Mouse (Mus musculus): ENCODE results near the gene 9630041A04Rik.

9630041A04Rik gene

DNA sequence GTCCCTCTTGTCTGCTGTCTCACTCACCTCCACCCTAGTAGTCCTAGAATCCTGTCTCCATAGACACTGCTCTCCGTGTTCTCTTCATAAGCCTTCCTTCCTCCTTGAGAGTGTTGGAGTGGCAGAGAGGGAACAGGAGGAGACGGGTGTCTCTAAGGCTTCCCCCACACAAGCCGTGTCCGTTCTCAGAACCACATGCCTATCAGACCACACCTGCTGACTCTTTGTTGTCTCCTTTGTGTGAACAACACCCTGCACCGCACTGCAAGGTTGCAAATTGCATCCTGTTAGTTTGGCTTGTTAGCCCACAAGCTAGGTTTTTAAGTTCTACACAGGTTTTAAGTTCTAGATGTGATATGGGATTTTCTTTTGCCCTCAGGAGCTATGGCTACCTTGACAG lies 57.7 kb downstream of the 9630041A04Rik start:
- no peak for DNase-seq (ENCODE audit: low read depth, low spot score)

DNA sequence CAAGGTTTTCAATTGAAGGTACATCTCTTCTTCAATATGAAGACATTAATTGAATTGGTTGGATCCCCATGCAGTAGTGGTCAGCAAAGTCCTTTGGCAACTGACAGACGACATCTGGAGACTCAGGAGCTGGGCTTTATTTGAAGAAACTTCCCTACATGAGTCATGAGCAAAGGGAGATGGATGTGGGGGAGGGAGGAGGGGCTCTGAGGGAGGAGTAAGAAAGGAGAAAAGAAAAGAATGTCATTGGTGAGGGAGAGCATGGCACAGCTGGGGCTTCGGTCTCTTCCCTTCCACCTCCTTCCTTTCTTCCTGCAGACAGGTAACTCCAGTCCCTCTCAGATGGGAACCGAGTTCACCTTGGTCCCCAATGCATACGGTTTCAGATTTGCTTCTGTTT lies 61.2 kb downstream of the 9630041A04Rik start:
- no peak for DNase-seq (ENCODE audit: low read depth, low spot score)

DNA sequence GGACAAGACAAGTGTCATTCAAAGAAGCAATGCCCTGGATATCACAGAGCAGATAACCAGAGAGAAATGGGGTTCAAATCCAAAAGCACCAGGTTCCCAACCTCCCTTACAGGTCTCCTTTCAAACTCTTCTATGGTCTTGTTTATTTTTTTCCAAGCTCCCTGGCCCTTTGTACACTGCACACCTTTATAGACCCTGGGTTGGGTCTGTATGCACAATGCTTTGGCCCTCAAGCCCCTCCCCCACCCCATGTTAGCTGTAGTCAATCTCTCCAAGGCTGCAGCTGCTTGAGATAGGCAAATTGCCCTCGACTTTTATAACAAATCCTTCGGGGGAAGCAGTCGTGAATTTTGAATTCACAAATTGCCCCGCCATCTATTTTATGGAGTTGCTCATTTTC lies 63.2 kb downstream of the 9630041A04Rik start:
- DNase-seq (ENCODE audit: low read depth, low spot score), result no peak

DNA sequence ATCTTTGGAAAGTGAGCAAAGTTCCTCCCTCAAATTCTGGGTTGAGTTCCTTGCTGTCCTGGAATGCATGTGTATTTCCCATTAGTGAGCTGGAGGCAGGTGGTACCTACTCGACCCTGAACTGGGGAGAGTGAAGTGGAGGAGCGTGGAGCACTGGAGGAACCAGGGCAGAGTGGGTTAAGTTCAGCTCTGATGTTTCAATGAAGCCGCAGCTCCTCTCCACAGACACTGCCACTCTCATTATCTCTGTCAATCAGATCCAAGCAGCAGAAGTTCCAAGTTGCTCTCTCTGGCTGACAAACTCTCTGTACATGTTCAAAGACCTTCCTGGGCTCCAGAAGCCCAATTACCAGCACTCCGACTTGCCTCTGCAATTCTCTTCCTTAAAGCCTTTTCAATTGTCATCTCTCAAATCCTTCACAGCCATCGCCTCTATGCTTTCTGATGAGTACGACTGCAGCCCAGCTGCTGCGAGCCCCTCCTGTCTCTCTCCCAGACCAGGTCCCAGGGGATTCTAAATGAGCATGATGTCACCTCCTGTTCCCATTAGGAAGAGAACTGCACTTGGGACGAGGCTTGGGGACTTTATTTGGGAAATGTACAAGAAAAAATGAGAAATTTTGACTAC lies 72.4 kb downstream of the 9630041A04Rik start:
- no peak for DNase-seq (ENCODE audit: low read depth, low spot score)

DNA sequence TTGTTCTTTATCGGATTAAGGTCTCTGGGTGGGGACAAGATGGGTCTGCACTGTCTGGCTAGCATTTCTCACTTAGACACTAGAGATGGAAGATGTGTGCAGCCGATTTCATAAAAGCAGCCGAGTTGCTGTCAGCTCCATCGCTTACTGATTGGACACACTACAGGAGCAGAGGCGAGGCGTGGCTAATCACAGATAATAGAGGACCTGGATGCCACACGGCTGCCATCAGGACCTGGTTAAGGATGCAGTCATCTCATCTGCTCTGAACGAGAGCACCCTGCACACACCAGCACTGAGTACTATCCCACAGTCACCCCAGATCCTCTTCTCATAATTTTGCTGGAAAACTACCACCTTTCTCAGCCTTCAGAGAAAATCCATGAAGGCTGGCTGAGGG lies 73.2 kb downstream of the 9630041A04Rik start:
- no peak for DNase-seq (ENCODE audit: low read depth, low spot score)

DNA sequence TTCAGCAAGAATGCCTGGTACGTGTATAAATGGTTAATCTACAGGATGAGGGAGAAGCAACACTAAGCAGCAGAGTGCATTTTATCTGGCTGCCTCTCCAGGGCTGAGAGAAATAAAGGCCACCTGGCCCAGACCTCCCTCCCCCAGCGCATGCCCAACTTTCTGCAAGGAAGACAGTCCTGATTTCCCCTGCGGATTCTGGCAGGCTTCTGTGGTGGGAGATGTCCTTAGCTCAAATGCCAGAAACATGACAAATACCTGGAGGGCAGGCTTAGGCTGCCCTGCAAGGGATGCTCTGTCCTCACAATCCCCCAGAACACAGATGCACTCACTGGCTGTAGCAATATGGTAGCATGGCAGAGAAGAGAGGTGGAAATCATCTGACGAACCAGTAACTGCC lies 76.4 kb downstream of the 9630041A04Rik start:
- DNase-seq (ENCODE audit: low read depth, low spot score), result no peak

DNA sequence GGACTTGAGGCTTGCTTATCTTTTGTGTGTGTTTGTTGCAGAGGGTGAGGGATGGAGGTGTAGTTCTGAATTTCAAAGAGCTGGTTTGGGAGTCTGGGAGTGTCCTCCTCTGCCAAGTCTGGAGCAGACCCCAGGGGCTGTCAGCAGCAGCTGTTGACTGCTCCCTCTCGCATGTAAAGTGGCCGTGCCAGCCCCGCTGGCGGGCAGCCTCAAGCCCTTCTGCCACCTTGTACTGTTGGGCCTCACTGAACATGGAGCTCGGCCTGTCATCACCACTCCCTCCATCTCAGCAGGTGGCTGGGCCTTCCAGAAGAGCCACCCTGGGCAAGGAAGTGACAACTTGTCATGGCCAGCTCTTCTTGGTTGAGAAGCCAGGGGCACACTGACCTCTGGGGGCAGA lies 77.4 kb downstream of the 9630041A04Rik start:
- DNase-seq (ENCODE audit: low read depth, low spot score), result no peak

DNA sequence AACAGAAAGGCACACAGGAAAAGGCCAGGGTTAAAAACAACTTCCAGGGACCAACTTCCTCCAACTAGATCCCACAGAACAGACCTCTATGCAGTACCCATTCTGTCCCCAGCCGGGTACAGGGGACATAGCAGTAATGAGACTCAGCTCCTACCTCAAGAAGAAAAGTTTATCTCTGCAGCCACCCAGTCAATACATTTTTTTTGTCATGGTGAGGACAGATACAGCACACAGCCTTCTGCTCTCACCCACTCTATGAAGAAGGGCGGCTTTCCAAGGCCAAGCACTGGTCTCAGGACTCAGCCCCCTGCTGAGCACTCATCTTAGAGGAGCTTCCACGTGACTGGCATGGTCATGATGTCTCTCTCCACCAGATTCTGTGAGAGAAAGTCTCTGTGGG lies 78.5 kb downstream of the 9630041A04Rik start:
- no peak for DNase-seq (ENCODE audit: low read depth, low spot score)

DNA sequence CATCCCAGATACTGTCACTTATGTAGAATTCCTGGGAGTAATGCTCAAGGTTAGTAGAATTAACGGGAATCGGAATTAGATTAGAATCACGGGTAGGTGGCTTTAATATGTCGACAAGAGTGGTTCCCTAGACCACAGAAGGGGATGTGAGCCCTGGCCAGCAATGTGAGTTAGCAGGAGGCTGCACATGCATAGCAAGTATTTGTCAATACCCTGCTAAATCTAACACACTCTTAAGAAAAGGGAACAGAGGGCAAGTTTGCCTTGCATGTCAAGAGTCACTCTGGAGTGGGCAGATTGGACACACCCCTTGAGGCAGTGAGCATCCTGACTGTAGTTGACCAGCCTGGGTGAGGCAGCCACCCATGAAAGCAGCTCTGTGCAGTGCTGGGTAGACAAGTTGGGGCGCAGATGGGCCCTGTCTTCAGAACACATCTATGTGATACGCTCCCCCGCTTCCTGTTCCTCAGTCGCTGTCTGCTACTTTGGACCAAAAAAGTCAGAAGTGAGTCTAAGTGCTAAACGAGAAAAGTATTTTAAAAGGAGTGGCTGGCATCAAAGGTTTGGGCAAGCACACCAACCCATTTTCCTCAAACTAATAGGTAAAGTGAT lies 80.5 kb downstream of the 9630041A04Rik start:
- no peak for DNase-seq (ENCODE audit: low read depth, low spot score)

DNA sequence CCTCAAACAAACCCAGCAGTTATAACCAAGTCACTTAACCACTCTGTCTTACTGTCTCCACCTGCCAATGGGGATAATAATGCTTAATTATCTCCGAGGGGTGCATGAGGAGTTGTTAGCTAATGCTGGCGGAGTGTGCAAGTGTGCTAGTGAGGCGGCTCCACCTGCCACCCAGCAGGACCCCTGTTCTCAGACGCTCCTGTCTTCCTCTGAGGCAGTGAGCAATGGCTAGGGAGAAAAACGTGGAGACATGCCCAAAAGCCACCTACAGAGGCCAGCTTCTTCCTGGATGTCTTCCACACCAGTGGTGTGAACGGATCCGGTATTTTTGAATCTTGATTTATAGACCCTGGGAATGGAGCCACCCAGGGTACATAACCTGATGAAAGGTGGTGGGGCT lies 83.7 kb downstream of the 9630041A04Rik start:
- DNase-seq (ENCODE audit: low read depth, low spot score), result no peak

DNA sequence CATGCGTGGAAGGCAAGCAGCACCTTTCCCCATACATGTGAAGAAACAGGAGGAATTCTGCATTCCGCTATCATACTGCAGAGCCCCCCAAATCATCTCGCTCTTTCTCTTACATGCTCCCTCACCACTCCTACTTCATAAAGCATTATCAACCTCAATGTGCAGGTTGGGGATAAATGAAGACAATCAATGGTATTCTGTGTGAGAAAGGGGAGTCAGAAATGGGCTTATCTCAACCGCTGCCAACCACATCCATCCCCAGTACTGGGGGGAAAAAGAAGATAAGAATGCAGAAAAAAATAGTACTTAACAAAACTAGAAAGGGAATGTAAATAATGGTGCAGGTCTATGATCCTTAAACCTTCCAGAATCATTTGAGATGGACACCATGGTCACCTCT lies 84.2 kb downstream of the 9630041A04Rik start:
- no peak for DNase-seq (ENCODE audit: low read depth, low spot score)

DNA sequence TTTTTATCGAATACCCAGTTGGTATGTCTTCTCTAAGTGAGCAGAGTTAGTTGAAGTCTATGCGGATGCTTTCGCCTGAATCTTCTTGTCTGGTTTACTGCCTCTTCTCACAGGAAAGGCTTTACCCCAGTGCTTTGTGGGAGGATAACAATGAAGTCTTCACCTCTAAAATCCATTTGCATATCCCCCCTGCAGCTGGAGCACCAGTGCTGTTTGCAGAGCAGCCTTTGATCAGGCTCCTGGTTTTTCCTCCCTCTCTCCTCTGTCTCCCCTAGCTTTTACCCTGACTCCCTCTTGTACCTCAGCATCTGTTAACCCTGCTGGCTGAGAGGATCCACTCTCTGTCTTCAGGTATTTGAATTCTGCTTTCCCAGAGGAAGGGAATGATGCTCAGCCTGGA lies 88.5 kb downstream of the 9630041A04Rik start:
- DNase-seq (ENCODE audit: low read depth, low spot score), result no peak

DNA sequence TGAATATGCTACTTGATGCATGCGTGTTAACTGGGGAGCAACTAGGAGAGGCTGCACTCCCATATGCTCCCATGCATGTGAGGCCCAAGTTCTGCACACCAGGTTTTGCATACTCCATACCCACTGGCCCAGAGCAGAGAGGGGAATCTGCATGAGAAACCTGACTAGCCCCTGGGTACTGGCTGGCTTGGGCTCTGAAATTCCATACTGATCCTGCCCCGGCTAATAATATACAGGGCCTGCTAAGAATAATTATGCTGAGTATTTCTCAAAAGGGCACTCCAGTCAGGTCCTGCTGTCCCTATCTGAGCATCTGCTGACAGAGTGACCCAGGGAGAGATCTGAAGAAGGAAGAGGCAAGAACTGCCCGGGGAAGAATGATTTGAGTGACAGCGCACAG lies 92.9 kb downstream of the 9630041A04Rik start:
- no peak for DNase-seq (ENCODE audit: low read depth, low spot score)

DNA sequence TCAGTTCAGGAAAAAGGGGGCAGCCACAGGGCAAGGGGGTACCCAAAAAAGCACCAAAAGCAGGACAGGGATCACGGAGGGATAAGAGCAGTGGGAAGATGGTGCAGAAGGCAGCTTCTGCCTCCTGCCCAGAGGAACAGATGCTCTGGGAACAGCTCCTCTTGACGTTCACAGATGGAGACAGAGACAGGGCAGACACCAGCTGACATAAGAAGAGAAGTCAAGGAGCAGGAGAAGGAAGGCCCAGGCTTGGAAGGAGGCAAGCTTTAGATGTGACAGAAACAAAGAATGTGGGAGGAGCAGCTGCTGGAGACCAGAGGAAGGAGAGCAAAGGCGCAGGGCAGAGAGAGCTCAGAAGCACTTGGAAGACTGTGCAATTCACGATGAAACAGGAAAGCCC lies 94.6 kb downstream of the 9630041A04Rik start:
- DNase-seq (ENCODE audit: low read depth, low spot score), result no peak

DNA sequence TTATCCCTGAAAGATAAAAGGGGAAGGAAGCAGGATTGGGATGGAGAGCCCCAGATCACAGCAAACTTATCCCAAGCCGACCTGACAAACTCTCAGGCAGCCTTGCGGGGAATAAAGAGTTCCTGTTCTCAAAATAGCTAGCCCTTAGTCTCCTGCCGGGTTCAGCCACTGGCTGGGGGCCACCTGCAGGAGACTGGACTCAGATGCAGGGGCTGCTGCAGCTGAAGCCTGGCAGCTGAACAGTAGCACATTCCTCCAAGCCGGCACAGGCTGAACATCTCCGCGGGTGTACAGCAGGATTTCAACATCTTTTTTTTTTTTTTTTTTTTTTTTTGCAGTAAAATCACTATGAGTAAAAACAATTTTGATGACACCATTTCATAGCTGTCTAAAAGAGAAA lies 110.2 kb downstream of the 9630041A04Rik start:
- no peak for DNase-seq (ENCODE audit: low read depth, low spot score)

DNA sequence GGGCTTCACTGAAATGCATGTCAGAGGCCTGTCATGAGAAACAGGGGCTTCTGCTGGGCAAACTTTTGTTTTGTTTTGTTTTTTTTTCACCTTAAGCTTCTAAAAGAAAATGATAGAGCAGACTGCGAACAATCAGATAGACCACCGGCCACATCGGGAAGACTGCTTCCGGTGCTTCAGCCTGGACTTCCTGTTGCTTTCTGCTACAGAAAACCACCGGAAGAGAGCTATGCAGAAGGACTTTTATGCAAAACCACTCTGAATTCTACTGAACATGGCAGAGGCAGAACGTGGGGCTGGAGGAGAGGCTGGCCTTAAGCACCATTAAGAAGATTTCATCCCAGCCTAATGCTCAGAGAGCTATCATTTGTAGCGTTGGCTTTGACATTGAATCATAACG lies 110.7 kb downstream of the 9630041A04Rik start:
- no peak for DNase-seq (ENCODE audit: low read depth, low spot score)

DNA sequence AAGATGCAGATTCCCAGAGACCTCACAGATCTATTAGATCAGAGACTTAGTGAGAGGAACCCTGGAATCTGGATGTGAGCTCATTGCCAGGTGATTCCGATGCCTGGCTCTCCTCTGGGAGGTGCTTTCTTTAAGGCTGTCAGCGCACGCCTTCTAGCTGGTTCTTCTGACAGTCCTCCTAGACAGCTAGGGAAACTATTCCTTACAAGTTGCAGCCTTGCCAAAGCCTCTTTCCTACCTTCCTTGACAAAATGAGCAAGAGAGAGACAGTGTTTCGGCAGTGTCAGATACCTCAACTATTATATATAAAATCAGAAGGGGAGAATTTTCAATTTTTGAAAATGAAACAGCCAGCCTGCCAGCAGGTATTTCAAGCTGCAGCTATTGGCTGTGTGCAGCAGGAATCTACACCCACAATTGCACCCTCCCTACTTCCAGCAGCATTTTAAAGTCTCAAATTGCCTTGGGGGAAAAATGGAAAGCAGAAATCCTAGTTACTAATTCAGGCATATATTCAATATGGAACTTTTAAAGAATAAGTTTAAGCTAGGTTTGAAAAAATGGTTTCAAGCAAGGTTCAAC lies 115.3 kb downstream of the 9630041A04Rik start:
- DNase-seq (ENCODE audit: low read depth, low spot score), result peak; percentile 53

DNA sequence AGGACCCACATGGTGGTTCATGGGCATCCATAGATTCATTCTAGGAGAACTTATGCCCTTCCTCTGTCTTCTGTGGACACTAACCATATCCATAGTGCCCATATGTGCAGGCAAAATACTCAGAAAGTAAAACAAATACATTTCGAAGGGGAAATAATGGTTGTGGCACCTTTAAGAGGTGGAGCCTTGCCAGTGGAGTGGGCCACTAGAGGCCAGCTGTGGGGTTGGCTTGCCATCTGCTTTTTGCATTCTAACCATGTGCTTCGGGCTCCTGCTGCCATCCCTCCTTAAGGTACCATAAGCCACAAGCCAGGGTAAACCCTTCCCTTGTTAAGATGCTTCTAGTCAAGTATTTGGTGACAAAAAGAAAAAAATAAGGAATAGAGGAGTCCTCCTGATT lies 119.5 kb downstream of the 9630041A04Rik start:
- no peak for DNase-seq (ENCODE audit: low read depth, low spot score)

DNA sequence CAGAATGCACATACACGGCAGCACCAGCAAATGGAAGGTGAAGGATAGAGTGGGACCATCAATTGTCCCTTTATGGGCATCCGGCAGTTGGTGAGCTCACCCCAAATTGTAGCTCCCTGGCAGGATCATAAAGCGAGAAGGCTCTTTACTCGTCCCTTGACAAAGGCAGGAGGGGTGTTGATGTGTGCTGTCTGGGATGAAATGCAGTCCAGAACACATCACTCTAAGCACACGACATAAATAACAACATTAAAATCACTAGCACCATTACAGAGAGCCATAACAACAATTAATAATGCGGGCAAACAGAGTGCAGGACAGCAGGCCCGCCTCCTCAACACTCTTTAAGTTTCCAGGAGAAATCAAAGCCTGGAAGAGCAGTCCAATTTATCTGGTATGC lies 120.7 kb downstream of the 9630041A04Rik start:
- no peak for DNase-seq (ENCODE audit: low read depth, low spot score)

DNA sequence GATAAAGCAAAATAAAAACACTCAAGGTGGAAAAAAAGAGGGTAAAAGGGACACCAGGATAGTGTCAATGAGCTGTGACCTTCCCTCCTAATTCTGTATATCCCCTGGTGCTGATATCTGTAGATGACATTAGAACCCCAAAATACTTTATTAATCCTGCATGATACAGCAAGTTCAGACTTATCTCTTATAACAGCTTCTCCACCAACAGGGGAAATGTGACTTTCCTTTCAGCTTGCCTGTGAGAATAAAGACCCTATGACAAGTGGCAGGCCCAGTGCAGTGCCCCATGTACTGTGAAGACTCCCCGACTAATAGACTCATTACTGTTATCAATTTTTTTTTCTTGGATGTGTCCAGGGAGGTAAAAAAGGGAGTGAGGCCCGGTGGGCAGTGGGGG lies 125.3 kb downstream of the 9630041A04Rik start:
- no peak for DNase-seq (ENCODE audit: low read depth, low spot score)

DNA sequence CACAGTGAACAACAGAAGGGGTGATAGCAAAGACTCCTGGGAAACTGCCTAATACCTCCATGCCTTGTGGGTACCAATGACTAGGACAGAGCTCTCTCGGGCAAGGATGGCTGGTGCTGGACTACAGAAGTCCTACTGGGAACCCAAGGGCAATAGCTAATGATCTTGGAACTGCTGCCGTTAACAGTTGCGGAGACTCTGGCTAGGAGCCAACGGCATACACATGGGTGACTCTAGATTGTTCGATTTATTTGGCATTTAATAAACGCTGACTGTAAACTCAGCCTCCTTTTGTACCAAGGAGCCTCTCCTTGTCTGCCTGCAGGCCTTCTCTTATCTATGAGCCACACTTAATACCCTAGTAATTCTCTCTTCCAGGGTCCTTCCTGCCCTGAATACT lies 128.4 kb downstream of the 9630041A04Rik start:
- DNase-seq (ENCODE audit: low read depth, low spot score), result no peak

DNA sequence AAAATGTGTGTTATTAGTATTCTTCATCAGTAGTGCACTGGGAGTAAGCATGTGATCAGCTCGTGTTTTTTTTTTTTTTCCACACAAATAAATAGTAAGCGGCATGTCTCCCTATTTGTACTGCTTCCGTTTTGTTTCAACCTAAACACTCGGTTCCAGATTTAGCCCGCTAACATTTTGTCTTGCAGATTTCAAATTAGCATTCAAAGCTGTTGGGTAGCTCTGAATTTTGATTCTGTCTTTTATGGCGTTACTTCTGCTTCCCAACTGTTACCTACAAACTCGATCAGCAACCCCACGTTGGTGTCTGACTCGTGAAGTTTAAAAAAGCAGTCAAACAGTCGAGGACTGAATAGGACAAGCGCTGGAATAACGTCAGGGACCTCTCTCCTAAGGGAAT lies 129.2 kb downstream of the 9630041A04Rik start:
- peak; percentile 53 for DNase-seq (ENCODE audit: low read depth, low spot score)
